Mouse (Mus musculus): Measurements from ENCODE around the gene Ccdc184. TPM values are rescaled to one million over a fixed set of nuclear protein-coding genes. Genes with fewer than 3 reads are reported as not detected.

Gene Ccdc184
- polyA plus RNA-seq, 1 experiment from 2014 or later = 0.25 TPM

GRCm38 (mm10) chr15:98155272-98155671, 11.7 kb upstream of the Ccdc184 start:
- no peak for DNase-seq (ENCODE audit: low spot score)

DNA sequence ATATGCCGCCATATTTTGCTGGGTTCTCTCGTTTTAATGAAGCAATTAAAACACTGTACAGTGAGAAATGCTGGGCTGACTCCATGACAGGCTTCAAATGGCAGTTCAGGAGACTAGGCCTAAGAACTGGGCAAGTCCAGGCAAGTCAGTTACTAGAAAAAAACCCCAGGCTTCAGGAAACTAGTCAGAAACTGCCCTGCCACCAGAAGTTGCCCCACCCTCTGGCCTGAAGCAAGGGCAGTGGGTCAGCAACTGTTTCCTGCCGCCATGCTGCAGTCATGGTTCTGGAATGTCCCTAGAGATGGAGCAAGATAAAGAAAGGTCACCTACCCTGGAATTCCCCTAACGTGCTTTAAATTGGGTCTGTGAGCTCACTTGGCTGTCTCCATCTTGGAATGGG, 11.0 kb upstream of the Ccdc184 start:
- DNase-seq (ENCODE audit: low spot score) = no peak

DNA sequence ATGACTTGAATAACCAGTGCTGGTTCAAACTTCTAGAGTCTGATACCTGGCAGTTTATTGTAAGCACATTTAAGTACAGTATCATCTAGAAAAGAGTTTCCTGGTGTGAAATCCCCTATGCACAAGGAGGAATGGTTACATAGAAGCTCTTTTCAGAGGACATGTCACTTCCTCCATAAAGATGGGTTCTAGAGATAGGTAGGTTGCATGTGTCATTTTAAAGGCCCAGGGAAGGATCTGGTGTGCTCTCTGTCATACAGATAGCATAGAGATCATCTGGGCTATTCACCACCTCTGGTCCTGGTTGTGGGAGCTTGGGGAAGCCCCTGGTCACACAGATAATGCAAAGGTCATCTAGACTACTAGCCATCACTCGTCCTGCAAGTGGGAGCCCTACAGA, 9.7 kb upstream of the Ccdc184 start:
- no peak for DNase-seq (ENCODE audit: low spot score)

DNA sequence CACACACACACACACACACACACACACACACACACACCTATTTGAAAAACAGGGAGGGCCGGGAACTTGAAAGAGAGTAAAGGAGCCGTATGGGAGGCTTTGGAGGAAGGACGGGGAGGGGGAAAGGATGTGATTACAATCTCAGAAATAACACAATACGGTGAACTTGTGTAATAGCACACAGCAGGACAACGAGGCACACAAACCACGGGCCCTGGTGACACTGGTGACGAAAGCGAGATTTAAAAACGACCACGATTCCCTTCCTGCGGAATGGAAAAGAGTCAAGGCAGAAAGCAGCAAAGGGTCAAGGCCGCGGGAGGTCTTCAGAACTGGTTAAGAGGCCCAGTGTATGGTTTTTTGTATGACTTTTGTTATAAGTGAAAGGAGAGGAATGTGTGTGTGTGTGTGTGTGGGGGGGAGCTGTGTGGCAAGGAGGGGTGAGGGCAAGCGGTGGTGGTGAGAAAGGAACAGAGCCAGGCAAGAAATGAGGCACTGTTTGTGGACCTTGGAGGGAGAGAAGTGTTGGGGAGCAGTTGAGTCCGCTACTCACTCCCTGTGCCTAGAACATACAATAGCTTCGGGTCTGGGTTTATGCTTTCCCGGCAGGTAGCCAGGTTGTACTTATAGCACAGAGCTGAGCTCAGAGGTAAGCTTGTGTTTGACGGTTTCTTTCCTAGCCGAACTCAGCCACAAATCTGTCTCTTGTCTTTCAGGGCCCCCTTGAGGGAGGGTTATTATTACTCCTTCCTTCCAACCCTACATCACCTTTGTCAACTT, 5.7 kb upstream of the Ccdc184 start:
- no peak for DNase-seq (ENCODE audit: low spot score)

- no peak for DNase-seq (ENCODE audit: low spot score)
Observed at GRCm38 (mm10) chr15:98162561-98162960, 4.4 kb upstream of the Ccdc184 start.

DNA sequence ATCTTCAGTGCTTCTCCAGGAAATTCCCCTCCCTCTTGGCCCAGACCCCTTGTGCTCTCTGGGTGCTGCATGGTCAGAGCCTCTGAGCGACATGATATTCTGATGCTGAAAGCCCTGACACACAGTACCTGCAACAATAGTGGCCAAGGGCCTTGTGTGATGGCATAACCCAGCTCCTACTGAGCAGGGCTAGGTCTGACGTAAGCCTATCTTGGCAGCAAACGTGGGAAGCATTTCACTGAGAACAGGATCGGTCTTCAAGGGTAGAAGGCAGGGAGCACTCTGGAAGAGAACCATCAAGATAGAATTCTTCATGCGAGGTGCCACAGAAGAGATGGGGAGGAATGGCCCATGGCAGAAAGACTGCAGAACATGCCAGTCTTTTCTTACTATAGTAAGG, 1.4 kb upstream of the Ccdc184 start, which contains the start of gene Asb8:
Gene Asb8, minus strand, starts transcription at position 101 of the 400 bp plus-strand sequence.
- no peak for DNase-seq (ENCODE audit: low spot score)

- DNase-seq (ENCODE audit: low spot score) = peak; percentile 87
Observed at GRCm38 (mm10) chr15:98167645-98168621, 975 bp downstream of the Ccdc184 start.

GRCm38 (mm10) chr15:98168622-98169004, 1.7 kb downstream of the Ccdc184 start:
- DNase-seq (ENCODE audit: low spot score) = no peak

- DNase-seq (ENCODE audit: low spot score) = no peak
Observed at GRCm38 (mm10) chr15:98170365-98170764, 3.4 kb downstream of the Ccdc184 start.

DNA sequence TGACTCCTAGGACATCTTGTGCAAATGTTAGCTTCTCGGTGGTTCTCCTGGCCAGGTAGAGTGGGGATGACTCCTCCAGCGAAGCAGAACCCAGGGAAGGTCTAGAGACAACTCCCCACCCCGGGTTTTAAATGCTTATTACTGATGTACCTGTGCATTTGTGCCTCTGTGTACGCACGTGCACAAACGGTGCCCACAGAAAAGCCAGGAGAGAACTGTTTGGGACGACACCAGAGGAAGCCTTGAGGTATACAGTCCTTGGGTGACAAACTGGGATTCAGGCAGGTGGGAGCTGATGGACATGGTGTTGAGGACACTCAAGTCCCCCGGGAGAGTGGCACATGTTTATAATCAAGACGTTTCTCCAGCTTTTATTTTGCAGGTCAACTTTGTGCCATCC, 4.0 kb downstream of the Ccdc184 start:
- no peak for DNase-seq (ENCODE audit: low spot score)

DNA sequence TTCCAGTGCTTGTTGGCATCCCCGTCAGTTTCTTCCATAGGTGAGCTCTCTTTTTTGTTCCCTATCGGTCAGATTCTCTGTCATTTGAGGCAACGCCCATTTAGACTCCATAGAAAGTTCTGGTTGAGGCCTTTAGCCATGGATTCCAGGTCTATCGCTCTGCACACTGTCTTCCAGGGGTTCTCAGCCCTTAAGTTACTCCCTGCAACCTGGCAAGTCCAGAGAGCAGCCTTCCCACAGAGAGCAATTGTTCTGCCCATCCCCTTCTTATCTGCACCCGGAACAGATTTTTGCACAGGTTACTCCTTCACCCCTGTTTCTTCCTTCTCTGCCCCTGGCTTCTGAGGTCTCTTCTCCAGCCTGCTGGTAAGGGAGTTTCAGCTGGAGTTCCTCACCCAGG, 5.2 kb downstream of the Ccdc184 start:
- no peak for DNase-seq (ENCODE audit: low spot score)

DNA sequence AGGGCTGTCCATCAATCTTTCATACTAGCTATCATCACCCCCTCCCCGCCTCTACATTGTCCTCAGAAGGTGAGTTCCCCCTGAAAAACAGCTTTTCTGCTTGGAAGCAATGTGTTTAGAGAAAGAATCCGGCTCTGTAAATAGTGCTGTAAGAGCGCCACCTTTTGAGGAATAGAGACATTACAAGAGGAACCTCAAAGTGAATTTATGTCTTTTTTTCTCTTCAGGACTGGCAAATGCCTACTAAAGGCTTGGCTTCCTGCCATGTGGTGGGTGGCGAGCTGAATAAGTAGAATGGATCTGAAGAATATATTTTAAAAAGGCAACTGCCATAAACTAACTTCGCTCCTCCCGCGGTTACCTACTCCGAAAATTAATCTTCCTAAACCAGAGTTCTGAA, 6.9 kb downstream of the Ccdc184 start:
- DNase-seq (ENCODE audit: low spot score) = peak; percentile 63

- no peak for DNase-seq (ENCODE audit: low spot score)
Observed at GRCm38 (mm10) chr15:98177320-98177719, 10.4 kb downstream of the Ccdc184 start.

GRCm38 (mm10) chr15:98180567-98181131, 13.7 kb downstream of the Ccdc184 start:
- DNase-seq (ENCODE audit: low spot score) = peak; percentile 3

- DNase-seq (ENCODE audit: low spot score) = peak; percentile 74
Observed at GRCm38 (mm10) chr15:98181132-98181711, 14.3 kb downstream of the Ccdc184 start.

GRCm38 (mm10) chr15:98181856-98182570, 15.1 kb downstream of the Ccdc184 start:
- no peak for DNase-seq (ENCODE audit: low spot score)

GRCm38 (mm10) chr15:98184456-98184855, 17.5 kb downstream of the Ccdc184 start:
- no peak for DNase-seq (ENCODE audit: low spot score)

GRCm38 (mm10) chr15:98195442-98195841, 28.5 kb downstream of the Ccdc184 start, which contains the start of gene Olfr288:
Olfr288 (minus strand) TSS chr15:98195542.
- no peak for DNase-seq (ENCODE audit: low spot score)

GRCm38 (mm10) chr15:98209676-98210075, 42.7 kb downstream of the Ccdc184 start:
- no peak for DNase-seq (ENCODE audit: low spot score)

- DNase-seq (ENCODE audit: low spot score) = no peak
Observed at GRCm38 (mm10) chr15:98213336-98213870, 46.4 kb downstream of the Ccdc184 start.
